Mouse (Mus musculus) testis, adult 2 months (tissue): Measurements from ENCODE around the gene Helz. TPM values are rescaled to one million over a fixed set of nuclear protein-coding genes. Genes with fewer than 3 reads are reported as not detected.

Experiments used
- H3K27ac ChIP-seq: fragments of 200-500 bp; 2 replicates; pipeline ENCODE4 v1.5.1; 2012; ENCODE audit warnings: low read depth, low read length; ENCODE audit not compliant: control insufficient read depth, insufficient read depth
- H3K27me3 ChIP-seq: fragments of 200-500 bp; 2 replicates; pipeline ENCODE4 v1.6.1; 2012; ENCODE audit warnings: mild to moderate bottlenecking, low read length, moderate library complexity; ENCODE audit not compliant: control insufficient read depth, insufficient read depth
- H3K36me3 ChIP-seq: fragments of 200-500 bp; 2 replicates; pipeline ENCODE4 v1.6.1; 2012; ENCODE audit warnings: mild to moderate bottlenecking, low read length; ENCODE audit not compliant: control insufficient read depth, insufficient read depth
- H3K4me1 ChIP-seq: fragments of 200-500 bp; 2 replicates; pipeline ENCODE4 v1.6.1; 2012; ENCODE audit warnings: low read length; ENCODE audit not compliant: control insufficient read depth, insufficient read depth
- H3K4me3 ChIP-seq: fragments of 200-500 bp; 2 replicates; pipeline ENCODE4 v1.5.1; 2012; ENCODE audit warnings: low read depth, mild to moderate bottlenecking, low read length, moderate library complexity, mixed read lengths; ENCODE audit not compliant: control insufficient read depth
- CTCF ChIP-seq: fragments of 200-500 bp; IDR thresholded peaks from 2 replicates; pipeline ENCODE4 v1.5.1; 2012; ENCODE audit warnings: low read depth, mild to moderate bottlenecking, inconsistent platforms, low read length, moderate library complexity; ENCODE audit not compliant: control insufficient read depth, insufficient read depth, insufficient replicate concordance
- POLR2A ChIP-seq: fragments of 200-500 bp; IDR thresholded peaks from 2 replicates; pipeline ENCODE4 v1.6.1; 2012; ENCODE audit warnings: low read depth, mild to moderate bottlenecking, inconsistent platforms, low read length, moderate library complexity; ENCODE audit not compliant: control insufficient read depth
- polyA plus RNA-seq: library from polyadenylated mRNA; depleted of rRNA; stranded (reverse); fragments of >200 nt; gene quantifications from 2 replicates; pipeline ENCODE4 v1.2.3, GENCODE M21; 2012

Helz gene
- polyA plus RNA-seq, 1 experiment, result 17.2 TPM

DNA sequence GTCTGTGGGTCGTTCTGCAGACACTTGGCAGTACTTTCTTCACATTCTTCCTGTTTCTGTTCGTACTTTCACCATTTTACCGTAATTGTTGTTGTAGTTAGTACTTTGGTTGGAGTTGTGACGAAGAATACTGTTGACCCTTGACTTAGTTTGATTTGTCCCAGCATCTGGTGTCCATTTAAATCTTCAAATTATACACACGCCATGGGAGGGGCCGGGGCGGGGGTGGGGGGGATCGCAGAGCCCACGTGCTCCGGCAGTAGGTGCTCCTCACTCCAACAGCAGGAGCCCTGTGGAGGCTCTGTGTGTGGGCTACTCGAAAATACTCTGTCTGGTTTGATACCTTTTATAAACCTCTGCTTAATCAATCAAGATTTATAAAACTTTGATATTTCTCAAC is 78.0 kb downstream of the Helz start:
- Histone ChIP-seq H3K4me1 (no peaks in the 10 kb centered on the region), H3K27me3 (no peaks in the 10 kb centered on the region), H3K36me3 (no peaks in the 10 kb centered on the region; the same call in 1 of the 2 replicates), H3K27ac (no peak overlapping the region), H3K4me3 (no peak overlapping the region)
- TF ChIP-seq CTCF, result no peak
- no peak for TF ChIP-seq POLR2A

DNA sequence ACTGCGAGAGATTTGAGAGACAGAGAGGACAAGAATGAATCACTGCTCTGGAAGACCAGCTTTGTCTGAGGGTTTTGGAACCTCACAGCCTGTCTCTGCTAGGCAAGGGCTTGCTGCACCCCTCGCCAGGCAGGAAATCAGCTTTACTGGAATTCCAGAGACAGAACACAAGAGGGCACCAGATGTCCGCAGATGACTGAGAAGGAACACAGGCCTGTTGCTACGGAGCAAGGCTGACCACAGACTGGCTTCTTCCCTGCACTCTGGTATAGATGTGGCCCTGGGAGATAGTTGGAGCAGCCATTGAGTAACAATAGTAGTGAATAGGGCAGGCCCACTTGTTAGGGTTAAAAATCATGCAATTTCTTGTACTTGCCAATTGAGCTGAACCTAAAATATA is 81.8 kb downstream of the Helz start:
- Histone ChIP-seq H3K27ac (no peak overlapping the region), H3K4me3 (no peak overlapping the region), H3K4me1 (no peaks in the 10 kb centered on the region), H3K27me3 (no peaks in the 10 kb centered on the region), H3K36me3 (no peaks in the 10 kb centered on the region; the same call in 1 of the 2 replicates)
- no peak for TF ChIP-seq POLR2A
- TF ChIP-seq CTCF, result peak; percentile 53; the same call in 1 of the 2 replicates

GRCm38 (mm10) chr11:107629951-107630350 is 82.2 kb downstream of the Helz start:
- Histone ChIP-seq H3K36me3 (no peaks in the 10 kb centered on the region; the same call in 1 of the 2 replicates), H3K4me1 (no peaks in the 10 kb centered on the region), H3K4me3 (no peak overlapping the region), H3K27me3 (no peaks in the 10 kb centered on the region), H3K27ac (no peak overlapping the region; the same call in 1 of the 2 replicates)
- TF ChIP-seq CTCF (no peak), POLR2A (no peak)

DNA sequence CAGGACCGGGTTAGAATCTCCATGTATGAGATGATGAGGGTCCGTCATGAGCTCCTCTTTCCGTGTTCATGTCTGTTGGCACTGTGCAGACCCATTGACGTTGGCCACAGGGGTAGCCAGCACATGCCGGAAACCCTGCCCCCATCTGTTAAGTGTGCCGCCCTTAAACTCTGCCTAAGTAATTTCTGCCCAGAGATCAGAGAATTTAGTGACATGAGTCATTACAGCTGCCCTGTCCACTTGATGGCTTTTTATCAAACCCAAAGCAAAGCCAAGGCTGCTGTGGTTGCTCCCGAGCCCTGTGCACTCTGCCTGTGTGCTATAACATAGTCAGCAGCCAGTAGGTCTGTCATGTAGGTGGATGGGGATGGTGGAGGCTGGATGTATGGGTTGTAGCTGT is 83.4 kb downstream of the Helz start:
- Histone ChIP-seq H3K36me3 (no peaks in the 10 kb centered on the region; the same call in 1 of the 2 replicates), H3K27ac (no peak overlapping the region), H3K27me3 (no peaks in the 10 kb centered on the region), H3K4me1 (no peaks in the 10 kb centered on the region), H3K4me3 (no peak overlapping the region)
- no peak for TF ChIP-seq CTCF
- TF ChIP-seq POLR2A, result no peak

DNA sequence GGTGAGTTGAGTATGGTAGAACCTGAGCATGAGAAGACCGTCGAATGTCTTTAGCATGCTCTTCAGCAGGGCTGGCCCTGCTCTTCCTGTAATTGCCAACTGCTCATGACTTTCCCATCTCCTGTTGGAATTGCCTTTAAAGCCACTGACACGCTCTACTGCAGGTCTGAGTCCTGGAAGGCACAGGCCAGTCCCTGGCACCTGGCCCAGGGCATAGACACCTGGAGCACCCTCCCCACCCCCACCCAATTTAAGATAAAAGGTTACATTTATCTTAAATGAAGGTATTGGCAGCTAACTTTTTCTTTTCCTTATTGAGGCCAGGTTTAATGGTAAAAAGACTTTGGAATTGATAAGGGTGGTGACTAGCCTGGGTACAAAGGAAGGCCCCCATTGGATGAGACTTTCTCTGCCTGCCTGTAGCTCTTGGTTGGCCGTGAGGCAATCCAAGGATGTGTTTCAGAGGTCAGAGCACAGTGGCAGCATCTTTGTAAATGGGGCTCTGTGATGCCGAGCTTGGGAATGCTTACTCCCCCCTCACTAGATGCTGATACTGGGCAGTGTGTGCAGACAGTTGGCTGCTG is 85.9 kb downstream of the Helz start:
- H3K36me3 ChIP-seq, result peaks cover 1% of the 10 kb centered on the region; the same call in 1 of the 2 replicates
- no peak overlapping the region for H3K27ac ChIP-seq
- H3K4me1 ChIP-seq, result no peaks in the 10 kb centered on the region
- no peak for TF ChIP-seq POLR2A
- no peaks in the 10 kb centered on the region for H3K27me3 ChIP-seq
- H3K4me3 ChIP-seq, result no peak overlapping the region

DNA sequence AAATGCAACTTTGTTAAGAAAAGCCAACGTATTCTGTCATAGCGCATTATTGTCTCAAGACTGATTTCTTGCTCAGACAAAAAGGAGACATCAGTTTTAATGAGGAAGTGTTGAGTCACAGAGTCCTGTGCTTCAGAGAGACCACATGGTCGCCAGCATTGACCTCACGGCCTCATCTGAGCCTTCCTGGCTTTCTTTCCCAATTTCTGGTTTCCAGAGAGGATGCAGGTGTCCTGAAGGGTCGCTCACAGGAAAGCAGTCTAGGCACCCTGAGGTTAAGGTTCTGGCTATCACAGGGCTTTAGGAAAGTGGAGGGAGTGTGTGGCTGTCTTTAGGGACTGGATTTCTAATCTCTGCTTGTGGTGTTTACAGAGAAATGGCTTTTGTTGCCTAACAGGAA is 90.4 kb downstream of the Helz start:
- Histone ChIP-seq H3K4me3 (no peak overlapping the region), H3K4me1 (no peaks in the 10 kb centered on the region), H3K27ac (no peak overlapping the region), H3K27me3 (no peaks in the 10 kb centered on the region), H3K36me3 (peaks cover 1% of the 10 kb centered on the region; the same call in 1 of the 2 replicates)
- TF ChIP-seq CTCF (no peak), POLR2A (no peak)

DNA sequence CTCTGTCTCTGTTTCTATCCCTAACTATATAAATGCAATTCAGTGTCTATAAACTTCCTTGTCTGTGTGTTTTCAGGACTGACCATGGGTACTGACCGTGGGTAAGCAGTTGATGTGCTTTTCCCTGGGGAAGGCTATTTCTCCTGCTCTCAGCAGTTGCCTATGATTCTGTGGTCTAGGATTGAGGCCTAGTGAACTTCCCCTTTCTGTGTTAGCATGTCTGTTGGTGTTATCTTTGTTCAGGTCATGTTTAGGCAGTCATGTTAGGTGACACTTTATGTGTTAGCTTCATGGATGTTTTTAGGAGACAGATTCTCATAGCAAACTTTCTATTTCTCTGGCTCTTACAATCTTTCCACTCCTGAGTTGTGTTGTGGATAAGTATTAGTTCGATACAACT is 91.9 kb downstream of the Helz start:
- H3K4me3 ChIP-seq, result no peak overlapping the region
- H3K27ac ChIP-seq, result no peak overlapping the region
- H3K27me3 ChIP-seq, result no peaks in the 10 kb centered on the region
- H3K4me1 ChIP-seq, result no peaks in the 10 kb centered on the region; the same call in 1 of the 2 replicates
- TF ChIP-seq CTCF (no peak), POLR2A (no peak)
- peaks cover 1% of the 10 kb centered on the region; the same call in 1 of the 2 replicates for H3K36me3 ChIP-seq
